Mouse (Mus musculus): ENCODE measurements at regions not wholly inside any gene's neighbourhood (a gene's known extent, or its start where the extent isn't known, plus 50 kb on each side); places are given as distances from the start of the nearest gene placed in this dataset.

DNA sequence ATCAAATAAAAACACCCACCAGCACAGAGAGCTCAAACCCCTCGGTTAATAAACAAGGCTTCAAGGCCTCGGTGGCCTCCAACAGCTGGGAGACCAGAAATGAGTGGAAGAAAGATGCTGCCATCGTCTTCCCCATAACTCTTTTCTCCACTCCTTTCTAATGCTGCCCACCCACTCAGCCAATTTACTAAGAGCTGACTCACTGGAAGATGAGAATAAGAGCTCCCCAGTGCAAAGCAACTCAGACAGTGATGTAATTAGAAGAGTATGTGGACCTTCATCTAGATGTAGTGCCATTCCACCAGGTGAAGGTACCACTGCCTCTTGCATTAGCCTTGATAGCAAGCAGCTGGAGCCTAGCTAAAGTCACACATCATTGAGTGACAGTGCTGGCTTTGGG is 301.1 kb downstream of the Prr30 start:
- intact Hi-C loops (cut with DNase I): no loop called here
- DNase-seq (ENCODE audit: extremely low spot score in 1 of 2, low spot score in 2 of 2): no peak

DNA sequence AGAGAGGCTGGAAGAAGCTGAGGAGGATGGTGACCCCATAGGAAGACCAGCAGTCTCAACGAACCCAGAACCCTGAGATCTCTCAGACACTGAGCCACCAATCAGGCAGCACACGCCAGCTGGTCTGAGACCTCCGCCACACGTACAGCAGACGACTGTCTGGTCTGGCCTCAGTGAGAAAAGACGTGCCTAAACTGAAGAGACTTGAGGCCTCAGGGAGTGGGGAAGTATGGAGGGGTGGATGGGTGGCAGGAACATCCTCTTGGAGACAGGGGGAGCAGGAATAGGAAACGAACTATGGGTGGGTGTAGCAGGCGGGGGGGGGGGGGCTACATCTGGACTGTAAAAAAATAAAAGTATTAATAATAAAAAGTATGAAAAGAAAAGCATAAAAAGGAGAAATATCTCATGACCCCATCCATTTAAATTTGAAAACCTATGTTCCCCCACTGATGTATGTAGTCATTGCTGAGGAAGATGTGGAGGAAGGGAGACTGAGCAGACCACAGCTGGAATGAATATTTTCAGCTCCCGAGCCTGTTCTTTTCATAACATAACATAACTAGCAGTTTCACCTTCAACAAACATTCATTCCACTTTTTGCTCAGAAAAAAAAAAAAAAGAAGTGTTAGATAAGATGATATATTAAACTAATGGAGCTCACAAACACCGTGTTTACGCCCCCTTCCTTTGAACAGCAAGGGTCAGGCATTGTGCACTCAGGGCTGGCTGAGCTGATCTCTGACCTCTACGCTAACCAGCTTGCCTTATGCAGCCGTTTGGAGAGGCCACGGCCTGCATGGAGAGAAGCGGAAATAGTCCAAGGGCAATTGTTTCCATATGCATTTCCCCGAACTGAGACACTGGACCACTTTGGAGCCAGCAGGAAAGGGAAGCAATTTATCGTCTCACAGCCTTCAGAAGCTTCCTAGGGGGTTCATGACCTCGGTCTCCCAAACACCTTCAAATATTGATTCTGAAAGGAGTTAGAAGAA is 310.7 kb downstream of the Prr30 start:
- no peak for DNase-seq (ENCODE audit: extremely low spot score in 1 of 2, low spot score in 2 of 2)
- intact Hi-C loops (cut with DNase I): no loop called here

DNA sequence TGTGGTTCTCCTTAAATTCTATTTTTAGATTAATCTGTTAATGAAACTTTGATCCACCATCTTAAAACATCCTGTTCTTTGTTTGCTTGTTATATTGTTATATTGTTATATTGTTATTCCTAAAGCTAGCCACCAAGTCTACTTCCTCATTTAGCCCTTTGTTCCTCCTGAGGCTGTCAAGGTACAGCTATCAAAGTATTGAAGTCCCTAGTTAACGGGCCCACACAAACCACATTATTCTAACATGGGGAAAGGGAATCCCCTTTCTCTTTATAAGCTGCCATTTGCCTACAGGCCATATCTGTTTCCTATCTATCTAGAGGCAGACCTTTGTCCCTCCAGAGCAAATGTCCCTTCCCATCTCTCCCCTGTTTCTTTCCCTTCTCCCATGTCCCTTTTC is 317.0 kb downstream of the Prr30 start:
- intact Hi-C loops (cut with DNase I): no loop called here
- no peak for DNase-seq (ENCODE audit: extremely low spot score in 1 of 2, low spot score in 2 of 2)

DNA sequence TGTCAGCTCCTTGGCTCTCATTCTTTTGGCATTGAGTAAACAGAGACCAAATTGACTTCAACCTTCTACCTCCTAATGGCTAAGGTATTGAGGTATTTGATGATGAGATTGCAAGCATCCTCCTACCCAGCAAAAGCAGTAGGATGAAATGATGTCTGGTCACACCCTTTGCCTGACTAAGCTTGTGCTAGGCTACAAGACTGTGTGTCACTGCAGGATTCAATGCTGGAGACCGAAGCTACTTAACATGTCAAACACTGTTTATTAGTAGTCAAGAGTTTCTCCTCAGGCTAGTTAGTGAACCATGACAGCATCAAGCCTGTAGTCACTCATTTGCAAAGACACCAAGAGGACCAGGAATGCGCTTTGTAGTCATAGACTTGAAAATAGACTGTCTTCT is 320.0 kb downstream of the Prr30 start:
- no peak for DNase-seq (ENCODE audit: extremely low spot score in 1 of 2, low spot score in 2 of 2)
- intact Hi-C loops (cut with DNase I): no loop called here

DNA sequence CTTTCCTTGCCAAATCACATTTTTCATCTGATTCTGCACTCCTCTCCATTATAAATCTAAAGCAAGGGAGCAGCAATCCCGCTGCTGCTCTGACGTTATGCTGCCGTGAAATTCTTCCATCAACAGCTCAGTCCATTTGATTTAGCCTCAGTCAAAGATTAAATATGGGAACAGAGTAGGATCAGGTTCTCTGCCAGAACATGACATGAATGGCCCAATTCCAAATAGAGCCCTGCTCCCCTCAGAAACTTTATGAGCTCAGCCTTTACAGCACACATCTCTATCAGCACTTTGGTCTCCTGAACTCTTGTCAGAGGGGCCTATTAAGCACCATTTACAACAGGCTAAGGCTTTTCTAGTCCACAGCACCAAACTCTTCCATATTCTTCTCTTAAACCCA is 332.3 kb downstream of the Prr30 start:
- intact Hi-C loops (cut with DNase I): no loop called here
- no peak for DNase-seq (ENCODE audit: extremely low spot score in 1 of 2, low spot score in 2 of 2)

DNA sequence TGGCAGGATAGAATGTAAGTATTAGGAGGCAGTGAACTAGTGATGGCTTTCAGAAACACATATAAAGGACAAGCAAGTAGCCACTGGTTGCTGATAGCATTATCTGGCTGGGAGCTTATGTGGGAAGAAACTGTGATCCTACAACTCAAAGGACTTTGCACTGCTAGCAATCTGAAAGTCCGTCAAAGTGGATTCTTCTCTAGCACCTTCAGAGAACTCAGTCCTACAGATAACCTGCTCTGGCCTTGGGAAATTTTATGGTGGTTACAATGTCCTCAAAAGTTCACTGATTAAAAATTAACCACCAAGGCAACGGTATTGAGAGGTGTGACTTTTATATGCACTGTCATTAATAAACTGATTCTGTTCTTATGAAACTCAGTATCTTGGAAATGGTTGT is 335.3 kb downstream of the Prr30 start:
- intact Hi-C loops (cut with DNase I): no loop called here

DNA sequence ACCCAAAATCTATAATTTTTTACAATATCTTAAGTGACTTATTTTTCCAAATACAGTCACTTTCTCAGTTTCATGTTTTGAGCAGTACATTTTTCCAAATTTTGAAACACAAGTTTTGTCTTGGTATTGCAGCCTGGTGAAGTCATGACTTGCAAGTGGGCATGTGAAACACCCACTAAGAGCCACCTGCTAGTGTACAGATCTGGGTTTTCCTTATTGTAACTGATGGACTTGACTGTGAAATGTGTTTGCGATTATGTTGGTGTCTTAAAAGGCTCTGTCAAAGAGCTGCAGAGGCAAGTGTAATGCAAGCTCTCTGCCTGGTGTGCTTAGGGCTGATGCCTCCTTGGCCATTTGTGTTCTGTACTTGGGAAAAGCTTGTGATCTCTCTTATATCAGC is 336.0 kb downstream of the Prr30 start:
- DNase-seq (ENCODE audit: extremely low spot score in 1 of 2, low spot score in 2 of 2): no peak
- intact Hi-C loops (cut with DNase I): no loop called here

More for the DNA sequence above, 335.3 kb downstream of the Prr30 start:
- DNase-seq (ENCODE audit: extremely low spot score in 1 of 2, low spot score in 2 of 2): no peak

DNA sequence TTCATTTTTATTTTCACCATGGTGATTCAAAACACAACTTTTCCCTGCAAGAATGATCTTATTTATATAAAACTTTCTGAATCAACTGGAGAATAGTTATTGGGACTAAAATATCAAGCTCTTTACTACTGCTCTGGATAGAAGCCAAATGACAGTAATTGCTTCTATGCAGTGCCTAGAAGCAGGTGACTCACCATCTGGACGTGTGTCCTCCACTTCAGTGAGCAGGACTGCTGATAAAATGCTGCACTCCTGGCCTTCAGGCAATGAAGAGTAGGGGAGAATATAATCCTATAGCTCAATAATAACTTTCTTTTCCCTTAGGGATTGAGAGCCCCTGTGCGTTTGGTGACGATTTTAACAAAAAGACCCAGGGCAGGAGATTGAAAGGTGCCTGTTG is 357.3 kb downstream of the Prr30 start:
- no peak for DNase-seq (ENCODE audit: extremely low spot score in 1 of 2, low spot score in 2 of 2)
- intact Hi-C loops (cut with DNase I): no loop called here
